Mouse (Mus musculus) neural tube, embryonic 15.5 days (tissue): Measurements from ENCODE around the gene Rbm39. TPM values are rescaled to one million over a fixed set of nuclear protein-coding genes. Genes with fewer than 3 reads are reported as not detected.

Experiments used
- ATAC-seq: fragments of 200-750 bp; cut with Nextera tagmentation; 2 replicates; pipeline ENCODE4 v1.8.0; 2017; ENCODE audit warnings: mild to moderate bottlenecking, moderate TSS enrichment, moderate library complexity; ENCODE audit not compliant: low FRiP score
- H3K27ac ChIP-seq: fragments of 300-500 bp; sonication (generic); replicated peaks from 2 replicates; pipeline ENCODE4 v1.5.1; 2015; ENCODE audit warnings: mild to moderate bottlenecking, inconsistent platforms
- H3K27me3 ChIP-seq: fragments of 300-500 bp; sonication (generic); replicated peaks from 2 replicates; pipeline ENCODE4 v1.6.1; 2015; ENCODE audit warnings: inconsistent platforms
- H3K36me3 ChIP-seq: fragments of 300-500 bp; sonication (generic); 2 replicates; pipeline ENCODE4 v1.6.1; 2015; ENCODE audit warnings: inconsistent platforms
- H3K4me1 ChIP-seq: fragments of 300-500 bp; sonication (generic); 2 replicates; pipeline ENCODE4 v1.6.1; 2015; ENCODE audit warnings: inconsistent platforms
- H3K4me2 ChIP-seq: fragments of 300-500 bp; sonication (generic); 2 replicates; pipeline ENCODE4 v1.6.1; 2015; ENCODE audit warnings: inconsistent platforms, mild to moderate bottlenecking, moderate library complexity
- H3K4me3 ChIP-seq: fragments of 300-500 bp; sonication (generic); replicated peaks from 2 replicates; pipeline ENCODE4 v1.5.1; 2015; ENCODE audit warnings: mild to moderate bottlenecking, inconsistent platforms
- H3K9ac ChIP-seq: fragments of 300-500 bp; sonication (generic); replicated peaks from 2 replicates; pipeline ENCODE4 v1.6.1; 2015; ENCODE audit warnings: mild to moderate bottlenecking, inconsistent platforms
- H3K9me3 ChIP-seq: fragments of 300-500 bp; sonication (generic); replicated peaks from 2 replicates; pipeline ENCODE4 v1.6.1; 2016; ENCODE audit warnings: inconsistent platforms
- WGBS: fragments of 180-500 bp; shearing (Covaris S2); methylation state at CpG from one replicate; pipeline ENCODE4 v1.1.7; 2015; ENCODE audit warnings: mixed read lengths; 5-methylcytosine and 5-hydroxymethylcytosine counted together
- polyA plus RNA-seq: library from polyadenylated mRNA; unstranded; fragments of >200 nt; fragmentation: Nextera tagmentation; extraction: Ambion mirVana; gene quantifications from 2 replicates; pipeline ENCODE4 v1.2.1, GENCODE M21; 2015

Gene Rbm39
- 420 and 462 TPM in 2 replicates for polyA plus RNA-seq

- under 1% methylated on average over 47 of the region's 47 CpGs for WGBS
- peak; percentile 97 for ATAC-seq
- H3K27me3 ChIP-seq: no peaks in the 10 kb centered on the region
Observed at GRCm38 (mm10) chr2:156180094-156180821, at the start of gene Rbm39. TSS of gene Rbm39 (minus strand) at chr2:156180238.

GRCm38 (mm10) chr2:156229171-156229570 lies 49.1 kb upstream of the Rbm39 start:
- 100% methylated on average over 1 of the region's 1 CpGs for WGBS

More at GRCm38 (mm10) chr2:156180094-156180821, at the start of gene Rbm39:
- Histone ChIP-seq H3K4me2 (peak within 1 kb of the TSS; percentile 59), H3K4me3 (peak within 1 kb of the TSS; percentile 96), H3K27ac (peak within 1 kb of the TSS; percentile 98), H3K36me3 (peaks cover 14% of the 10 kb centered on the region), H3K9me3 (no peaks in the 10 kb centered on the region), H3K9ac (peak within 1 kb of the TSS; percentile 100), H3K4me1 (peaks cover 31% of the 10 kb centered on the region)

GRCm38 (mm10) chr2:156227689-156228088 lies 47.7 kb upstream of the Rbm39 start:
- Histone ChIP-seq H3K4me1 (no peaks in the 10 kb centered on the region), H3K9ac (no peak overlapping the region), H3K4me2 (no peak overlapping the region), H3K36me3 (peaks cover 27% of the 10 kb centered on the region), H3K27ac (no peak overlapping the region), H3K9me3 (no peaks in the 10 kb centered on the region), H3K27me3 (no peaks in the 10 kb centered on the region), H3K4me3 (no peak overlapping the region)
- no peak for ATAC-seq
- 97% methylated on average over 1 of the region's 1 CpGs for WGBS

More at GRCm38 (mm10) chr2:156229171-156229570, 49.1 kb upstream of the Rbm39 start:
- Histone ChIP-seq H3K4me2 (no peak overlapping the region), H3K36me3 (peaks cover 28% of the 10 kb centered on the region), H3K4me3 (no peak overlapping the region), H3K9ac (no peak overlapping the region), H3K9me3 (no peaks in the 10 kb centered on the region), H3K27ac (no peak overlapping the region), H3K27me3 (no peaks in the 10 kb centered on the region), H3K4me1 (no peaks in the 10 kb centered on the region)
- ATAC-seq: no peak

- Histone ChIP-seq H3K4me2 (no peak overlapping the region), H3K27ac (no peak overlapping the region; the same call in 1 of the 2 replicates)
- no peak for ATAC-seq
Observed at GRCm38 (mm10) chr2:156224043-156224442, 44.0 kb upstream of the Rbm39 start.

GRCm38 (mm10) chr2:156222100-156222499 lies 42.1 kb upstream of the Rbm39 start:
- Histone ChIP-seq H3K4me1 (no peaks in the 10 kb centered on the region), H3K36me3 (peaks cover 19% of the 10 kb centered on the region), H3K4me2 (no peak overlapping the region), H3K27me3 (no peaks in the 10 kb centered on the region), H3K9me3 (no peaks in the 10 kb centered on the region), H3K4me3 (no peak overlapping the region), H3K9ac (no peak overlapping the region), H3K27ac (no peak overlapping the region)
- no peak for ATAC-seq

More at GRCm38 (mm10) chr2:156224043-156224442, 44.0 kb upstream of the Rbm39 start:
- Histone ChIP-seq H3K9me3 (no peaks in the 10 kb centered on the region), H3K4me3 (no peak overlapping the region), H3K4me1 (no peaks in the 10 kb centered on the region), H3K27me3 (no peaks in the 10 kb centered on the region), H3K36me3 (peaks cover 19% of the 10 kb centered on the region), H3K9ac (no peak overlapping the region)
- WGBS: 94% methylated on average over 5 of the region's 5 CpGs

- no peak for ATAC-seq
- no peak overlapping the region for H3K4me2 ChIP-seq
- no peaks in the 10 kb centered on the region for H3K27me3 ChIP-seq
- H3K36me3 ChIP-seq: peaks cover 4% of the 10 kb centered on the region; the same call in 1 of the 2 replicates
- H3K9ac ChIP-seq: no peak overlapping the region
- H3K4me3 ChIP-seq: no peak overlapping the region
- 50% methylated on average over 1 of the region's 1 CpGs for WGBS
- no peaks in the 10 kb centered on the region for H3K4me1 ChIP-seq
- no peak overlapping the region for H3K27ac ChIP-seq
- H3K9me3 ChIP-seq: no peaks in the 10 kb centered on the region
Observed at GRCm38 (mm10) chr2:156217786-156218185, 37.7 kb upstream of the Rbm39 start.

GRCm38 (mm10) chr2:156203917-156204316 lies 23.9 kb upstream of the Rbm39 start:
- peaks cover 10% of the 10 kb centered on the region for H3K36me3 ChIP-seq
- H3K4me2 ChIP-seq: no peak overlapping the region
- ATAC-seq: no peak
- H3K9ac ChIP-seq: no peak overlapping the region
- no peaks in the 10 kb centered on the region for H3K9me3 ChIP-seq
- WGBS: 97% methylated on average over 6 of the region's 6 CpGs
- no peak overlapping the region for H3K4me3 ChIP-seq
- H3K27ac ChIP-seq: no peak overlapping the region
- peaks cover 32% of the 10 kb centered on the region for H3K4me1 ChIP-seq
- H3K27me3 ChIP-seq: no peaks in the 10 kb centered on the region

GRCm38 (mm10) chr2:156202848-156203437 lies 22.9 kb upstream of the Rbm39 start:
- Histone ChIP-seq H3K4me3 (no peak overlapping the region), H3K36me3 (peaks cover 10% of the 10 kb centered on the region), H3K4me1 (peaks cover 41% of the 10 kb centered on the region), H3K4me2 (peak overlapping the region; percentile 17), H3K9me3 (no peaks in the 10 kb centered on the region), H3K27ac (peak overlapping the region; percentile 74), H3K27me3 (no peaks in the 10 kb centered on the region), H3K9ac (no peak overlapping the region)
- WGBS: 43% methylated on average over 3 of the region's 3 CpGs
- ATAC-seq: peak; percentile 68

- H3K4me1 ChIP-seq: peaks cover 47% of the 10 kb centered on the region
- no peaks in the 10 kb centered on the region for H3K27me3 ChIP-seq
- H3K9ac ChIP-seq: no peak overlapping the region
- H3K36me3 ChIP-seq: peaks cover 4% of the 10 kb centered on the region; the same call in 1 of the 2 replicates
- no peak for ATAC-seq
- H3K4me2 ChIP-seq: no peak overlapping the region
- H3K27ac ChIP-seq: no peak overlapping the region
- H3K9me3 ChIP-seq: no peaks in the 10 kb centered on the region
- no peak overlapping the region for H3K4me3 ChIP-seq
- 98% methylated on average over 4 of the region's 4 CpGs for WGBS
Observed at GRCm38 (mm10) chr2:156201486-156201885, 21.4 kb upstream of the Rbm39 start.

- H3K27me3 ChIP-seq: no peaks in the 10 kb centered on the region
- H3K4me2 ChIP-seq: no peak overlapping the region
- WGBS: 54% methylated on average over 3 of the region's 3 CpGs
- ATAC-seq: no peak
- H3K4me3 ChIP-seq: no peak overlapping the region
- no peaks in the 10 kb centered on the region for H3K9me3 ChIP-seq
- H3K36me3 ChIP-seq: peaks cover 4% of the 10 kb centered on the region; the same call in 1 of the 2 replicates
- H3K4me1 ChIP-seq: peaks cover 52% of the 10 kb centered on the region
- no peak overlapping the region for H3K27ac ChIP-seq
- no peak overlapping the region for H3K9ac ChIP-seq
Observed at GRCm38 (mm10) chr2:156199944-156200343, 19.9 kb upstream of the Rbm39 start.

- no peaks in the 10 kb centered on the region for H3K9me3 ChIP-seq
- peak overlapping the region; percentile 88 for H3K9ac ChIP-seq
- H3K4me2 ChIP-seq: peak overlapping the region; percentile 67
- 7% methylated on average over 17 of the region's 17 CpGs for WGBS
- peaks cover 4% of the 10 kb centered on the region; the same call in 1 of the 2 replicates for H3K36me3 ChIP-seq
- peak overlapping the region; percentile 98 for H3K27ac ChIP-seq
- peak; percentile 53; the same call in 1 of the 2 replicates for ATAC-seq
- H3K27me3 ChIP-seq: no peaks in the 10 kb centered on the region
- H3K4me1 ChIP-seq: peaks cover 37% of the 10 kb centered on the region
- peak overlapping the region; percentile 87 for H3K4me3 ChIP-seq
Observed at GRCm38 (mm10) chr2:156197129-156197911, 17.3 kb upstream of the Rbm39 start.
